Mouse (Mus musculus) left cerebral cortex, adult 2 months (tissue): ENCODE measurements around the gene 5730409E04Rik. TPM values are rescaled to one million over a fixed set of nuclear protein-coding genes. Genes with fewer than 3 reads are reported as not detected.

Source experiments
- DNase-seq, 2 experiments: peaks; one replicate each; pipeline ENCODE4 v3.0.0; 2021 to 2022; ENCODE audit warnings: low spot score in 2 of 2, mixed read lengths in 1 of 2; ENCODE audit errors: extremely low spot score in 1 of 2
- H3K27ac ChIP-seq: fragments of 200-600 bp; 2 replicates; pipeline ENCODE4 v1.8.1; 2022
- H3K4me3 ChIP-seq: fragments of 200-600 bp; 2 replicates; pipeline ENCODE4 v1.8.1; 2022
- CTCF ChIP-seq: fragments of 200-600 bp; IDR thresholded peaks from 2 replicates; pipeline ENCODE4 v1.8.1; 2022; ENCODE audit warnings: antibody characterized with exemption, mild to moderate bottlenecking, moderate library complexity
- intact Hi-C: fragments of 180-260 bp; cut with DNase I; formaldehyde crosslinking; loops from one replicate; pipeline ENCODE4 v1.15.1; 2025
- long read RNA-seq, 2 experiments: library from polyadenylated mRNA; stranded (forward); transcript quantifications; one replicate each; pipeline ENCODE4 v2.0.0; 2021; ENCODE audit warnings: borderline mapping rate in 2 of 2
- total RNA-seq, 2 experiments: library from RNA; stranded (reverse); gene quantifications; 2 replicates each; pipeline ENCODE4 v1.2.3; 2021

Gene 5730409E04Rik
- total RNA-seq: 10 to 100 TPM; 70.6 to 72.1 TPM
- long read RNA-seq, experiment 1, partial matches to known transcripts: 0 of 2 reads
- long read RNA-seq, experiment 1, other reads (novel, unspliced or antisense): 1 of 2 reads
- long read RNA-seq, experiment 2, partial matches to known transcripts: 0 of 6 reads
- long read RNA-seq, experiment 2, other reads (novel, unspliced or antisense): 6 of 6 reads

DNA sequence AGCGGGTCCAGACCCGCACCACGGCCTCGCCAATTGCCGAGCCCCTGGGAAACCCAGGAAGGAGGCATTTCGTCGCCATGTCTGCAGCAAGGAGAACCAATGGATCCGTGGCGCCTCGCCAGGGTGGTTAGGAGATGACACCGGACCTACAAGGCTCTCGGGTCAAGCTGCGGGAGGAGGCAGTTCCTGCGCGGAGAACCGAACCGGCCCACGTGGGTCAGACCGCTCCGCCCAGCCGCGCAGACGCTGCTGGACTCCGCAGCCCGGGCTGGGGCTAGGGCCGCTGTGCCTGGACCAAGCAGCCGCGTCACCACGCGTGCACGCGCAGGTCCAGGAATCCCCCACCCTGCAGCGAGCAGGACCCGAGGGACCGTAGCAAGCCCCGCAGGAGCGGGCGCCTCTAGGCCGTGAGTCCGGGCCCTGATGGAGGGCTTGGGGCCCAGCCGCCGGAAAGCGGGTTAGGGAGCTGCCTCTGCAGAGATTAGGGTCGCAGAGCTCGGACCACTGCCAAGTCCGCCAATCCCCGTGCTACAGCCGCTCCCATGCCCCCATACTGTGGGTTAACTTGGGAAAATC, at the start of gene 5730409E04Rik:
TSS of gene 5730409E04Rik (plus strand) at position 213 of the 576 bp plus-strand sequence.
- intact Hi-C loops: no loop called here

DNA sequence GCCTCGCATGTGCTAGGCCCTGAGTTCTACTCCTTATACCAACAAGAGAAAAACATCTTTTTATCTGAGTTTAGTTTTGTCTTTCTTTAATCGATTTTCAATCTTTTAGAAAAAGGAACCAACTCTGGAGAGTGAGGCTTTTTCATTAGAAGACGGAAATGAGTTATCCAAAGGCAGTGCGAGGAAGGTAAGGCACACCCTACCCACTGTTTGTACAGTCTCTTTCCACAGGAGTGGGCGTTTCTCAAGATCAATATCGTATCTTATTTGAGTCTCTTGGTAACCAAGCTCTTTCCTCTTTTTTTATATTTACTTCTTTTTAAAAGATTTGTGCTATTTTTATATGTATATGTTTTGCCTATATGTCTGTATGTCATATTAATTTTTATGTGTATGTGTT, 45.8 kb upstream of the 5730409E04Rik start:
- no peak for DNase-seq
- no peak overlapping the region for H3K27ac ChIP-seq
- intact Hi-C loops: no loop called here
- TF ChIP-seq CTCF: no peak
- no peak overlapping the region for H3K4me3 ChIP-seq

More for the DNA sequence above, at the start of gene 5730409E04Rik:
- peak within 1 kb of the TSS; percentile 60 for H3K4me3 ChIP-seq
- peak within 1 kb of the TSS; percentile 94 for H3K27ac ChIP-seq
- no peak for TF ChIP-seq CTCF
- peak; percentile 83 to 85 for DNase-seq

DNA sequence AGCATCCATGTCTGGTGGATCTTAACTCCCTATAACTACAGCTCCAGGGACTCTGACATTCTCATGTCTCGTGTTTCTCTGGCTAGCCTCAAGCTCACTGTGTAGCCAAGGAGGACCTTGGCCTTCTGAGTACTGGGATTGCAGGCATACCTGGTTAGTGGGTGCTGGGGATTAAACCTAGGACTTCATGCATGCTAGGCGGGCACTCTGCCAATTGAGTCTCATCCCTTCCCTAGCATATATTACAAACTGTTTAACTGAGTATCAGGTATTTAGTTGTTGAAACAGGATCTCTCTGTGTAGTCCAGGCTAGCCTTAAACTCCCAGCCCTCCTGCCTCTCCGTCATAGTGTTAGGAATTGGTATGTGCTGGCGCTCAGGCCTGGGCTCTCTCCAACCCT, 42.4 kb upstream of the 5730409E04Rik start:
- intact Hi-C loops: no loop called here
- Histone ChIP-seq H3K4me3 (no peak overlapping the region), H3K27ac (no peak overlapping the region)
- TF ChIP-seq CTCF: no peak
- no peak for DNase-seq

DNA sequence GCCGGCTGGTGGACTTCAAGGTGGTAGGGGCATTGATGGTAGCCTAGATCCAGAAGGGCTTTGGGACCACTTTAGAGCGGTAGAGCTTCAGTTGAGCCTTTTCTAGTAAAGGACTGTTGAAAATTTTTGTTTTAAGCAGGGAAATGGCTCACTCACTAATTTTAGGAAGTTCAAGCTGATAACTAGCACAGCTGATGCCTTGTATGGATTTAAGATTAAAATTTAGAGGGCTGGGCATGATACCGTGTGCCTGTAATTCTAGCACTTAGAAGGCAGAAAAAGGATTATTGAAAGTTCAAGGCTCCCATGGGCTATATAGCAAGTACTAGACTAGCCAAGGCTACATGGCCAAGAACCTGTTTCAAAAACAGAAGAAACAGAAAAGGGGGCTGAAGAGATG, 39.8 kb upstream of the 5730409E04Rik start:
- no peak overlapping the region for H3K27ac ChIP-seq
- TF ChIP-seq CTCF: no peak
- no peak for DNase-seq
- intact Hi-C loops: no loop called here
- H3K4me3 ChIP-seq: no peak overlapping the region

DNA sequence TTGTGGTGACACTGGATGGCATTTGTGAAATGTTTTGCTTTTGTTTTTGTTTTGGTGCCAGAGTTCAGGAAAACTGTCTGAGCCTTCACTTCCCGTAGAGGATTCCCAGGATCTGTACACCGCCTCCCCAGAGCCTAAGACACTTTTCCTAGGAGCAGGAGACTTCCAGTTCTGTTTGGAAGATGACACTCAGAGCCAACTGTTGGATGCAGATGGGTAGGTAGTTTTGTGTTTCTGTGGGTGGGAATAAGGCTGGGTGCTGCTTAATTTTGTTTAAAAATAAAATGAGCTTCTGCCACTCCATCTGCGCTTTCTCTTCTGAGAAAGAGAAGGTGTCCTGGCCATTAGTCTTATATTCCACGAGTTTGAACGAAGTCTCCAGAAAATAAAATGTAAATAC, 33.3 kb upstream of the 5730409E04Rik start:
- TF ChIP-seq CTCF: no peak
- DNase-seq: peak; percentile 16 to 22
- Histone ChIP-seq H3K27ac (no peak overlapping the region), H3K4me3 (no peak overlapping the region)
- intact Hi-C loops: no loop called here

DNA sequence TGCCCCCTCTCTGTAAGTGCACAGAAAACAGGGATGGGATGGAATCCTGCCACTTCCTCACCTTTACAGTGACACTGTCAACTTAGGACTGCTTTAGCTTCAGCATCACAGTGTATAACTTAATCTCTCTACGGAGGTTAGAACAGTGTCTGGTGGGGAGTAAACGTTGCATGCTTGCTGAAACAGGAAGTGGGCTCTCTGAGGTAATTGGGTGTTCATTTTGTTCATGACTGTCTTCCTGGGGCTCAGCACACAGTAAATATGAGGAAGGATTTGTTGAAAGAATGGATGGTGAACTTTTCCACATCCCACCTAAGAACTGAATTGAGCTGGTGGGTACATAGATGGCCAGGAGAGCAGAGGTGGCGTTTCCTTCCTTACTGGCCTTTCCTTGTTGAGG, 31.7 kb upstream of the 5730409E04Rik start:
- DNase-seq: no peak
- Histone ChIP-seq H3K4me3 (no peak overlapping the region), H3K27ac (no peak overlapping the region)
- intact Hi-C loops: no loop called here
- TF ChIP-seq CTCF: no peak

DNA sequence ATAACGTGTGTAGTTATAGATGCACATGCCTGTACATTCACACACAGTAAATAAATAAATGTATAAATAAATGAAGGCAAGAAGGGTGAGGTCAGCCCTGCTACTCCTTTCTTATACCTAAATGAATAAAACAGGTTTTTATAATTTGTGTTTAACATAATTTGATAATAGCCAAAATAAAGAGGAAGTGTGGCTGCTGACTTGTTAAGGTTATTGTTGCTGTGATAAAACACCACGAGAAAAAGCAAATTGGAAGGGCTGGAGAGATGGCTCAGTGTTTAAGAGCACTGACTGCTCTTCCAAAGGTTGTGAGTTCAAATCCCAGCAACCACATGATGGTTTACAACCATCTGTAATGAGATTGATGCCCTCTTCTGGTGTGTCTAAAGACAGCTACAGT, 30.5 kb upstream of the 5730409E04Rik start:
- DNase-seq: no peak
- no peak for TF ChIP-seq CTCF
- Histone ChIP-seq H3K27ac (no peak overlapping the region), H3K4me3 (no peak overlapping the region)
- intact Hi-C loops: no loop called here

DNA sequence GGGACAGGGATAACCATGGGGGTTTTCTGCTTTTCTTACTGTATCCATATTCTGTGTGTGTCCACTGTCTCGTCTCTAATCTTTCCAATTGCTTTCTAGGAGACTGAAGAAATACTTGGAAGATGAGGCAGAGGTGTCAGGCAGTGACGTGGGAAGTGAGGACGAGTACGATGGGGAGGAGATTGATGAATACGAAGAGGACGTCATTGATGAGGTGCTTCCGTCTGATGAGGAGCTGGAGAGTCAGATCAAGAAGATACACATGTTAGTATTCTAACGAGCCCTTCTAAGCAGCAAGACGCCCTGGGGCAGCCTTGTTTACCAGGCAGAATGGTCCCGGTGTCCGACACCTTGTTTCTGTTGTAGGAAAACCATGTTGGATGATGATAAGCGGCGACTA, 23.9 kb upstream of the 5730409E04Rik start:
- intact Hi-C loops: no loop called here
- no peak overlapping the region for H3K4me3 ChIP-seq

DNA sequence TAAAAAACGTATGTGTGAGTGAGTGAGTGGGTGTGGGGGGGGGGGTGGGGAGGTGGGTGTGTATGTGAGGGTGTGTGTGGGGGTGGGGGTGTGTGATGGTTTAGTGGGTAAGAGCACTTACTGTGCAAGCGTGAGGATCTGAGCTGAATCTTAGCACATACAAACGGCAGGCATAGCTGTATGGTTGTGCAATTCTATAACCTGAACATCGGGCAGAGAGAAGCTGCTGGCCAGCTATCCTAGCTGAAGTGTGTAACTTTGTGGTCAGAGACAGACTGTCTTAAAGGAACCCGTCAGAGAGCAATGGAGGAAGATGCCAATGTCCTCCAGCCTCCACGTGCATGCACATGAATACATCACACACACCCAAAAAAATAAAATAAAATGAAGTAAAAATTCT, 17.6 kb upstream of the 5730409E04Rik start:
- no peak overlapping the region for H3K4me3 ChIP-seq
- no peak for DNase-seq
- H3K27ac ChIP-seq: no peak overlapping the region
- no peak for TF ChIP-seq CTCF
- intact Hi-C loops: no loop called here

More for the DNA sequence above, 23.9 kb upstream of the 5730409E04Rik start:
- no peak for TF ChIP-seq CTCF
- DNase-seq: no peak
- H3K27ac ChIP-seq: no peak overlapping the region

DNA sequence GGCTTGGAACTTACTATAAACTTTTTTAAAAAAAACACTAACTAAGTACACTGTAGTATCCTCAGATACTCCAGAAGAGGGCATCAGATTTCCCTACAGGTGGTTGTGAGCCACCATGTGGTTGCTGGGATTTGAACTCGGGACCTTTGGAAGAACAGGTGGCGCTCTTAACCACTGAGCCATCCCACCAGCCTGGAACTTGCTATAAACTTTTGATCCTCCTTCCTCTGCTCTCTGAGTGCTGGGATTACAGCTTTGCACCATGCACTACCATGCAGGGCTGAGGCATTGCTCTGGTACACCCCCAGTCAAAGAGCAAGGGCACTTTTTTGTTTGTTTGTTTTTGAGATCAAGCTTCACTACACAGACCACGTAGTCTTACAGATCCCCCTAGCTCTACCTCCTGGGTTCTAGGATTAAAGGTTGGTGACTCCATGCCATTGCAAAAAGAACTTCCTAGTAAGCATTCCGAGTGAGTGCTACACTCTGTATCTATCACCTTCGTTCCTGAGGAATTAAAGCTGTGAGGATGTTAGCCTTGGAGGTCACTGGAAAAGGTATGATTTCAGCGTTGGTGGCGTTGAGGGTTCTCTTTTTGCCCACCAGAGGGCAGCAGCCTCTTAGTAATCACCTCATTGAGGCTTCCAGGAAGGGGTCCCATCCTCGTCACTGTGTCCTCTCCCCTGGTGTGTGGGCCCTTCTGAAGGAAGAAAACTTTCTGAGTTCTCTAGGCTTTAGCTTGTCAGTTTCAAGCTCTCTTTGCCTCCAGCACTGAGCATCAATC, 9.5 kb upstream of the 5730409E04Rik start:
- intact Hi-C loops: loop anchor here (1.0 to 5.0 kb wide), 3 partner anchors 77 to 241 kb away; partner anchors contain the start of gene Psmb2
- Histone ChIP-seq H3K27ac (no peak overlapping the region), H3K4me3 (no peak overlapping the region)
- TF ChIP-seq CTCF: peak; percentile 89
- peak; percentile 50 to 53 for DNase-seq

DNA sequence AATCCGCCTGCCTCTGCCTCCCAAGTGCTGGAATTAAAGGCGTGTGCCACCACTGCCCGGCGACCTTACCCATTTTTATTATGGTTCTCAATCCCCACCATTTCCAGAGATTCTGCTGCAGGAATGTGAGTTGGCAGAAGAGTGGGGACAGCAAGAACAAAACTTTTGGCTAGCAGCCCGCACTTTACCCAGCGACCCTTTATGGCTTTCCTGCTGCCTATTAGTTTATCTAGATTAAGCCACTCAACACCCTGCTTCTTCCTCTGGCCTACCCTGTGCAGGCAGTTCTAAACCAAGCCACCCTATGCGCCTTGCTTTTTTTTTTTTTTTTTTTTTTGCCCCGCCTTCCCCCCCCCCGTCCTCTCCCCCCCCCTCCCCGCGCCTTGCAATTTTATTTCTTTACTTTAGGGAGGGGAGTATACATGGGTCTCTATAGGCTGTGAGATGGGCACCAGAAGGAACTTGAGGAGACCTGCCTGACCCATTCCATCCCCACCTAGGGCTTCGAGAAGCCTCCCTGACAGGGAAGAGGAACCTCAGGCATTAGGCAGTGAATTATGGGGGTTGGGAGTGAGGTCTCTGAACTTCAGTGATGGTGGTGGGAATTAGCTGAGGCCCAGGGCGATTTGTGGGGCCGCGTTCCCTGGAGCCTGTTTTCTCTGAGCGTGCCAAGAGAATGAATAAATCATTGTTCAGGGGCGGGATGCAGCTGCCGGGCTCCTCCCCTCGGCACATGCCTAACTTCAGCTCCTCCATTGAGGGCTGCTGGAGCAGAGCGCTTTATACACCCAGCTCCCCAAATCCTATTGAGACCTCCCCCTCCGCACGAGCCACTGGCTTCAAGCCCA, 7.8 kb upstream of the 5730409E04Rik start:
- H3K27ac ChIP-seq: no peak overlapping the region
- intact Hi-C loops: loop anchor here (2.0 to 5.0 kb wide), 2 partner anchors 75 to 239 kb away; partner anchors contain the start of gene Psmb2
- TF ChIP-seq CTCF: no peak
- H3K4me3 ChIP-seq: no peak overlapping the region
- DNase-seq: peak in 1 of 2 experiments; percentile 24
